Mouse (Mus musculus) liver, adult 2 months (tissue): ENCODE data around the gene Fhit.

Source experiments
- CTCF ChIP-seq: fragments of 200-500 bp; IDR thresholded peaks from 2 replicates; pipeline ENCODE4 v1.5.1; 2011; ENCODE audit warnings: low read depth, low read length, control low read depth
- POLR2A ChIP-seq: fragments of 200-500 bp; IDR thresholded peaks from 2 replicates; pipeline ENCODE4 v1.6.1; 2011; ENCODE audit warnings: low read length, control low read depth; ENCODE audit not compliant: insufficient read depth; ENCODE audit errors: extremely low read depth

GRCm38 (mm10) chr14:10228708-10229107 lies 933.1 kb downstream of the Fhit start:
- TF ChIP-seq POLR2A (no peak), CTCF (no peak)
